26 mouse cellular contexts compared by ENCODE assay signal in the genomic region with DNA sequence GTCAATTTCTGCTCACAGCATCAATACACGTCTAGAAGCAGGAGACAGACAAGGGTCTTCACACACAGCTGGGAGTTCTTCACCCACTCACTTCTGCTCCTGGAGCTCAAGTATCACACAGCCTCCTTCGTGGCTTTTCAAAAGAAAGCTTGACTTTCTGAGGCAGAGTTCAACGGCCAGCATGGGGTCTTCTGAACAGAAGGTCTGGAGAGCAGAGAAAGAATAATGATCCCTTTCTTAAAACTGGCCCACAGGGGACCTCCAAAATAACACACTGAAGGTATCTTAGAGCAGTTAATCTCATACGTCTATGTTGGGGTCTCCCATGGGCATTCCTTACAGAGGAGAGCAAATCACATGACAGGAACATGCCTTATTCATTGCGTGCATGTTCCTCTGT.
DNase-seq lines count a peak whose midpoint lies in the region; ATAC-seq and TF ChIP-seq lines count a peak whose summit lies in the region.
"Had no signal": no experiment of that assay in that cellular context is flagged by ENCODE, and none has a peak within 500 bp of the region (broad histone marks: within the 10 kb centered on the region; RNA-seq: fewer than 3 reads in every experiment).

No protein-coding gene starts in this region.

- H3K27me3 ChIP-seq in midbrain, postnatal 0 days (ENCODE audit: insufficient read depth, low read length), result no peaks in the 10 kb centered on the region
- no peaks in the 10 kb centered on the region for H3K27me3 ChIP-seq in midbrain, embryonic 13.5 days
- H3K27me3 ChIP-seq: CH12.LX; forebrain, embryonic 13.5 days; heart, embryonic 13.5 days; hindbrain, embryonic 12.5 days; hindbrain, embryonic 15.5 days; Patski had no signal

- no peak for TF ChIP-seq CTCF in midbrain, postnatal 0 days (IDR thresholded peaks at IDR 0.05)

- H3K9me3 ChIP-seq in midbrain, postnatal 0 days (ENCODE audit: low read length), result no peaks in the 10 kb centered on the region
- H3K9me3 ChIP-seq in midbrain, embryonic 13.5 days, result no peaks in the 10 kb centered on the region
- H3K9me3 ChIP-seq: forebrain, embryonic 10.5 days; forebrain, embryonic 13.5 days; heart, embryonic 10.5 days; heart, embryonic 13.5 days; hindbrain, embryonic 12.5 days; hindbrain, embryonic 15.5 days had no signal

- WGBS in midbrain, postnatal 0 days, result 37% methylated on average over 5 of the region's 5 CpGs
- WGBS in midbrain, embryonic 13.5 days, result 38% methylated on average over 5 of the region's 5 CpGs

- no peak overlapping the region for H3K4me3 ChIP-seq in midbrain, postnatal 0 days (ENCODE audit: low read depth, low read length)
- H3K4me3 ChIP-seq in midbrain, embryonic 13.5 days (replicated peaks), result no peak overlapping the region
- H3K4me3 ChIP-seq: forebrain, embryonic 10.5 days; forebrain, embryonic 13.5 days; heart, adult 2 months; heart, embryonic 10.5 days; heart, embryonic 13.5 days; hindbrain, embryonic 12.5 days; hindbrain, embryonic 15.5 days had no signal

- DNase-seq in embryo, embryonic 11 days, result peak; percentile 15
- DNase-seq in embryo, embryonic 10 days (ENCODE audit: low spot score), result no peak
- DNase-seq in midbrain, postnatal 0 days (ENCODE audit: low spot score), result no peak
- DNase-seq in mesoderm, embryonic 11.5 days (ENCODE audit: low read depth, low spot score), result peak; percentile 76
- no peak for DNase-seq in thymus, postnatal 36 days
- DNase-seq: adrenal gland, postnatal 10 days; adrenal gland, postnatal 36 days; B cell, adult 2 months; cerebellum, adult 18-20 months; cerebellum, adult 9-10 months; cerebellum, postnatal 14 days; gastrocnemius, postnatal 25 days; heart, adult 2 months; heart, postnatal 14 days had no signal

- H3K36me3 ChIP-seq in midbrain, postnatal 0 days (ENCODE audit: insufficient read depth, low read length), result no peaks in the 10 kb centered on the region
- no peaks in the 10 kb centered on the region for H3K36me3 ChIP-seq in midbrain, embryonic 13.5 days
- H3K36me3 ChIP-seq: forebrain, embryonic 10.5 days; G1E; heart, embryonic 10.5 days; heart, embryonic 13.5 days; hindbrain, embryonic 12.5 days; hindbrain, embryonic 15.5 days had no signal

- H3K27ac ChIP-seq in midbrain, postnatal 0 days (ENCODE audit: low read depth, low read length), result peak overlapping the region; percentile 6; the same call in 1 of the 2 replicates
- H3K27ac ChIP-seq in midbrain, embryonic 13.5 days, result no peak overlapping the region
- H3K27ac ChIP-seq: forebrain, embryonic 10.5 days; forebrain, embryonic 13.5 days; heart, adult 2 months; heart, embryonic 10.5 days; heart, embryonic 13.5 days; hindbrain, embryonic 12.5 days; hindbrain, embryonic 15.5 days had no signal

- no peak overlapping the region for H3K4me2 ChIP-seq in midbrain, postnatal 0 days (ENCODE audit: low read depth, low read length, poor library complexity, severe bottlenecking)
- no peak overlapping the region for H3K4me2 ChIP-seq in midbrain, embryonic 13.5 days (replicated peaks)
- H3K4me2 ChIP-seq: forebrain, embryonic 13.5 days; heart, embryonic 13.5 days; hindbrain, embryonic 12.5 days; hindbrain, embryonic 15.5 days had no signal

- no peaks in the 10 kb centered on the region for H3K4me1 ChIP-seq in midbrain, postnatal 0 days (ENCODE audit: insufficient read depth, low read length)
- H3K4me1 ChIP-seq in midbrain, embryonic 13.5 days (replicated peaks), result no peaks in the 10 kb centered on the region
- H3K4me1 ChIP-seq: hindbrain, embryonic 12.5 days had no signal

- H3K9ac ChIP-seq in midbrain, postnatal 0 days (replicated peaks; ENCODE audit: low read length, poor library complexity, severe bottlenecking), result no peak overlapping the region
- no peak overlapping the region for H3K9ac ChIP-seq in midbrain, embryonic 13.5 days (replicated peaks)
- H3K9ac ChIP-seq: forebrain, embryonic 13.5 days; heart, embryonic 13.5 days; hindbrain, embryonic 12.5 days; hindbrain, embryonic 15.5 days had no signal

- no peak for ATAC-seq in midbrain, postnatal 0 days (ENCODE audit: low FRiP score)
- no peak for ATAC-seq in midbrain, embryonic 13.5 days
- ATAC-seq: forebrain, embryonic 13.5 days; forebrain, embryonic 16.5 days; intestine, postnatal 0 days; Patski had no signal

Comparison
In these comparisons a context has a peak if more than half of its experiments do, and no peak if none do; other contexts are left out.
1. DNase-seq: peak in embryo, embryonic 11 days (single experiment) and mesoderm, embryonic 11.5 days (single experiment); none in embryo, embryonic 10 days (single experiment), midbrain, postnatal 0 days (single experiment) and thymus, postnatal 36 days (0 of 2).